Mouse (Mus musculus) erythroblast, embryonic 14.5 days (primary cell): ENCODE measurements around the gene Arpc2.

Source experiments
- GATA1 ChIP-seq: IDR thresholded peaks from 2 replicates; pipeline ENCODE4 v1.6.1; 2012; ENCODE audit warnings: low read length, inconsistent platforms, mixed read lengths
- TAL1 ChIP-seq: IDR thresholded peaks from 3 replicates; pipeline ENCODE4 v1.6.1; 2012; ENCODE audit warnings: low read length, inconsistent platforms, mixed read lengths

- TF ChIP-seq GATA1 (no peak), TAL1 (no peak)
Measured at GRCm38 (mm10) chr1:74208941-74209340, 26.9 kb upstream of the Arpc2 start.
